Mouse (Mus musculus) CD4-positive, CD25-positive, alpha-beta regulatory T cell, adult 4 months (primary cell): ENCODE measurements around the gene Mllt3. TPM values are rescaled to one million over a fixed set of nuclear protein-coding genes. Genes with fewer than 3 reads are reported as not detected.

Experiments used
- ATAC-seq: one replicate; pipeline ENCODE4 v1.8.0; 2017
- polyA plus RNA-seq, 2 experiments: library from polyadenylated mRNA; unstranded; fragments of 100-300 nt; shearing (Covaris generic); gene quantifications; one replicate each; pipeline ENCODE4 v1.2.1; 2017

The Mllt3 gene
- polyA plus RNA-seq, 2 experiments from 2014 or later: 119 to 131 TPM

DNA sequence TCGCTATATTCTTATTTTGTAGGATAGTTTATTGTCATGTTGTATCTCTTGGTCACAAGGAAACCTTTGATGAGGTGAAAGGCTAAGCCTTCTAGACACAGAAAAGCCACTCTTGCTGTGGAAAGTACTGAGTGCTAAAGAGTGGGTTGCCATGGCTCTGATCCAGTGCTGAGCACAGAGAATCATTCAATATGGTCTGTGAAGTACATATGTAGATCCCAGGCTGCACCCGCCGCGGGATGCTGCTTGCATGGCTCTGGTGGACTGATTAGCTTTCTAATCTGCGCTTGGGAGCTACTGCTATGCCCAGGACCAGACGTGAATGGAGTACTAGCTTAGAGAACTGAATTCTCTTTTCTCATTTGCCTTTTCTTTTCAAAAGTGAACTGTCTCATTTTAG, 154.5 kb downstream of the Mllt3 start:
- ATAC-seq: no peak

DNA sequence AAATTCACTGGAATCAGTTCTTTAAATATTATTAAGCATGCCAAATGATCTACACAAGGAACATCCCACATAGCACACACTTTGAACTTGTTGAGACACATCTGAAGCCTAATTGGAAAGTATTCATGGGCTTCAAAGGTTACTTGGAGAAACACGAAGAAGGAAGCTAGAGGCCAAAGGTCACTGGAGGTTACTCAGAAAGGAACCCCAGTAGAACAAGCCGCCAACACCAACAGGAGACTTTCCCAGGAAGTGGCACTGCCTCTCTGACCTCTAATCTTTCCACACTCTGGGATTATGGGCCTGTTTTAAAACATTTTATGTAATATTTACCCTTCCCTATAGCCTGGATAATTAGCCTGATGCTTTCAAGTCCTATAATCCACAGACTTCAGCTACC, 162.6 kb downstream of the Mllt3 start:
- ATAC-seq: no peak

DNA sequence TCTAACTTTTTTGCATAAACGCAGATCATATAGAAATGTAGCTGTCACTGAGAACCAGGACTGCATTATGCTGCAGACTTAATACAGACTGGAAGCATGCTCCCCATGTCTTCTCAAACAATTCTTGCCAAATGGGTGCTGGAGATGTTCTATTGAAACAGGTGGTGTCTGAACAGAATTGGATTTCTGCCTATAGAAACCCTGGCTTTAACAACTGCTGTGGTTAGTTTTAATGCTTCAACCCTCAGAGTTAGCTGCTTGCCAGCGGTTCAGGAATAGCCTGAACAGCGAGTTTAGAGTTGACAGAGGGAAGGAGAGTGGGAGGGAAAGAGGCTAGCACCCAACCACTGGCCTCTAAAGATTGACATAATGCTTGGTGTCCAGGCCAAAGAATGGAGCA, 166.6 kb downstream of the Mllt3 start:
- no peak for ATAC-seq

DNA sequence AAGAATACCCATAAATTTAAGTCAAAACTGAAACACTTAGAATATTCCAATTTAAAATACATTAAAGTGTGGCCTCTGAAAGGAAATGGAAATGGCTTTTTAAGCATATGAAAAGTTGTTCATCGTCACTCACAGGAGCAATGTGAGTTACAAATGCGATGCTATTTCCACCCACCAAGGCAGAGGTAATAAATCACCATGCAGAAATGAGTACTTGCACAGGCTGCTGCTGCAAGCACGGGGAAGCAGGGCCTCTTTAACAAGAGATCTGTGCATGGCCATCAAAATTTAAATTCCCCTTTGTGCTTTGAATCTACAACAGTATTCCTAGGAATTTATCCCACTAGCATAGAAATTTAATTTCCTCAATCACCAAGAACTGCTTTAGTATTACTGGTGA, 167.3 kb downstream of the Mllt3 start:
- no peak for ATAC-seq

DNA sequence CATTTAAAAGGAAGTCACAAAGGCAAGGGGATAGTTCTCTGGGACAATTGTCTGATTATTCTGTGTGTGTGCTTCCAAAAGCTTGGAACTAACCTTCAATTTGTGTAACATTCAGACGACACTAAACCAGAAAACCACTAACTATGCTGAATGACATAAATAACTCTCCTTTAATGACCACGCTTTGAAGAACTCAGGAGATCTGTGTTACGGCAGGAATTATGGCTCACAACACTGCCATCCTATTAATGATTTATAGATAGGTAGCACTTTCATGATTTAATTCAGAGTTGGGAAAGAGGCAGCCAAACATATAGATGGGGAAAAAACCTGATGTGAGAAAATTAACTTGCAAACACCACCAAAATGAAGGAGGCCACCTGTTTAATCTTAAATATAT, 168.1 kb downstream of the Mllt3 start:
- ATAC-seq: no peak

DNA sequence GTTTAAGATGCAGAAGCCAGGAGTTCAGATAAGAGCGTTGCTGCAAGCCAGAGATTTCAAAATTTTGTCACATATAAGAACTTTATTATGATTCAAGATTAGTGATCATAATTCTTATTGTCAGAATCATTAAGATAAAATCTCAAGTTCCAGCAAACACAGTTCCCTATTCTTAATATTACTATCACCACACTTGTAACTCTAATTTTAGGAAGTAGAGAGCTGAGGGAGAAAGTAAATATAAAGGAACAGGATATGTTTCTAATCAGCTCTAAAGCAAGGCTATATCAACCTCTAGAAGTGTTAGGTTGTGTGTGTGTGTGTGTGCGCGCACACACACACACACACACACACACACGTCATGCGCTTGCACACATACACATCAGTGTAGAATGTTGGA, 170.0 kb downstream of the Mllt3 start:
- no peak for ATAC-seq

DNA sequence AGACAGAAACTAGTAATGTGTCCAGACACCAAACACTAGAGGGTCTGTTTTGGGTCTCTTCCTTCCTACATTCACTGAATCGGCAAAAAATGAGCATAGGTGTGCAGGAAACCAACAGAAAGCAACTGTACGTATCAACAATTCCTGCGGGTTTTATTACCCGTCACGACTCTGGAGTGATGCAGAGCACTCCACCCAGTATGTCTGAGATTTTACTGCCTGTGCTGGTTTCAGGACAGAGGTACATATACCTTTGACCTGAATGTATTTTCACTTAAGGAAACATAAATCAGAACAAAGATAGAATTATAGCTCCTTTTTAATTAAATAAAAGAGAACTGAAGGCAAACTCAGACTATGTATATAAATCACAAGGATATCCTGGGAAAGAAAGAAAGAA, 172.4 kb downstream of the Mllt3 start:
- no peak for ATAC-seq

DNA sequence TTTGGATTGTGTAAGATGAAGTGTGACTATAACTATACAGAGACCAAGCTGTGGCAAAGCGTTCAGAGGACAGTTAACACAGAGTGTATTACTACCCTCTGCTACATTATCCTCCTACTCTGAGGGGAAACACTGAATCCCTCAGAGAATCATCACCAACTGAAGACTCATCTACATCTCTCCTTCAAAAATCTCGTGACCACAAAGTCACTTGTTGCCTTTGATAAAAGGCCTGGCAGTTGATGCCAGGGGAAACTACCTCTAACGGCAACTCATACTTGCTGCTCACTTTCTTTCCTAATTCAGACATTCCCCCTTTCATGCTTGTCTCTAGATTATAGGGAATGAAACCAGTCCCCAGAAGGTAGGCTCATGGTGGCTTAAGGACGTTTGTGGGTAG, 174.0 kb downstream of the Mllt3 start:
- ATAC-seq: peak; percentile 48

DNA sequence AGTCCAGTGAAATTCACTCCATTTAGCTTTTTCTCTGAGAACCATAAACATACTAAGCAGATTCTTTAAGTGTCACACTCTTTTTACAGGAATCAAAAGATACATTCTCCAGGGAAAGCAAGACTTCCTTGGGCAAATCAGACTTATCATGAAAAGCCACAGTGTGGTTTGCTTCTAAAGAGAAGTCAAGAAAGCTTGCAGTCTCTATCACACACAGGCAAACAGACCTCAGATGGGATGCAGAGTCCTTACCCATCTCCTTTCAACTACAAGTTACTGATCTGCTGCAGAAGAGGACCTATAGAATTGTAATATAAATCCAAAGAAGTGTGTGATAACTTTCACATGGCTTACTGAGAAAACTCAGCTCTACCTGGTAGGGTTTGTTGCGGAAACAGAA, 175.2 kb downstream of the Mllt3 start:
- ATAC-seq: no peak

DNA sequence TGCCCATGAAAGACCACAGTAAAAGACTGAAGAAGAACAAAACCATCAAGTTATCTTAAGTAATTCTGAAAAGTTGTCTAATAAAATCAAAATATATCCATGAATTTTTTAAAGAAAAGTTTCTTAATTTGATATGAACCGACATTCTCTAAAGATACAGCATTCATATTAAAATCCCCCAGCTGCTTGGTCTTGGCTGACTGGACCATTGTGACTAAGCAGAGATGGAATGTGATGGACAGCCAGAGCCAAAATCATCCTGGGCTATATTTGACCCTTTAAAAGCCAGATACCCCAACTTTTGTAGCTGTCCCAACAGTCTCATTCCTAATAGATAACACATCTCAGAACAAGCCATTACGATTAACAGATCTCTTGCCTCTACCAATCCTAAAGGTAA, 180.7 kb downstream of the Mllt3 start:
- ATAC-seq: no peak

DNA sequence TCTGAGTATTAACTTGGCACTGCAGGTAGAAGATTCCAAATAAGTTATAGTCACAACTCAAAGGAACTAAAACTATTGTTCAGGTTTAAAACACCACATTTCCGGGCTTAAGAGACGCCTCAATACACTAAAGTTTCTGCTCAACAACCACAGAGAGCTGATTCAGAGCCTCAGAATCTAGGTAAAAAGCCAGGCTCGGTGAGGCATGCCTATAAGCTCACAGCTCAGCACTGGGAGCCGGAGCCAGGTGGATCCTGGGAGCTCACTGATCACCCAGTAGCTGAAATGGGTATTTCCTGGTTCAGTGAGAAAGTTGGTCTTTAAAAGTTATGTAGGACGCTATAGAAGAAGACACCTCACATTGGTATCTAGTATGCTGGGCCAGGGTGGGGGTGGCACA, 183.1 kb downstream of the Mllt3 start:
- no peak for ATAC-seq

DNA sequence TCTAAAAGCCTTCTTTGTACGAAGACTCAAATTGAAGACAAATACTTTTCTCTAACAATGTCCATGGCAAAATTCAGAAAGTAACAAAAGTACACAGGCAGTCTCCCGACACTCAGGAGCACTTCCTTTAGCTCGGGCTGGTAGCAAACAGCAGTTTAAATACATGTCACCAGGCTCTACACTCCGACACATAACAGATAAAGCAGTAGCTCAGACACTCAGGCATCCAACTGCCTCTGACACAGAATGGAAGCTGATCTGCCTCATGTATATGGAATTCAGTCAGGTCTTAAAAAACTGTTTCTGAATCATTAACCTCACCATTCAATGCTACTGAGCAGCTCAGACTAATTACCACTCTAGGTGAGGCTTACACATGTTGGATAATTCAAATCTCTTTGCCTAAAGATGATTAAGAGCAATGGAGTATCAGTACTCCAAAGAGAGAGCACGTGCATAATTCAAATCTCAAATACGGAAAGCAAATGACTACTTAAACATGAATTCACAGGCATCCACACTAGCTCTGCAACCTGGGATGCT, 188.4 kb downstream of the Mllt3 start:
- ATAC-seq: no peak

DNA sequence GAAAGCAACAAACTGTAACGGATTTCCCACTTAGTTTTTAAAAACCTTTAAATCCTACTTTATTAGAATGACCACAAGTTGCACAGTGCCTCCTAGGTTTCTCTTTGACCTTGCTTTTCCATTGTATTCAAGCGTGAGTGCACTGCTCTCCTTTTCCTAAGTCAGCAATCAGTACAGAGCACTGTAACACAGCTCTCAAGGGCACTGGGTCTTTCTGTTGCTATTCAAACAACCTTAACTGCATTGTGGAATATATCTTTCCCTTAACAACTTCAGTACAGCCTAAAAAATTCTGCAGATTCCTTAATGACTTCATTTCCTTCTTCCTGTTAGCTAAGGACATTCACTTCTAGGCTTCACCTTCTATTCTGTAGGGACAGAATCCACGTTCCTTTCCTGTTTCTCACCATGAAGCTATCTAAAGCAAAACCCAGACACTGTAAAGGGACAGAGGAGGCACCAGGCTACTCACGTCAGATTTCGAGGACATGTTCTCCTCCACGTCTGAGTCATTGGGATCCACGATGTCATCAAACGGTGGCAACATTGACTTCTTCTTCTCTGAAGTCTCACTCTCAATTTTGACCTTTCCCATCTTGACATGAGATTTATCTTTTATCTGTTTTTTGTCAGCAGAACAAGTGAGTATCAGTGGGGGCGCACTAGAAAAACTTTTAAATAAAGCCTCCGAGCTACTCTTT, 192.8 kb downstream of the Mllt3 start:
- ATAC-seq: no peak

DNA sequence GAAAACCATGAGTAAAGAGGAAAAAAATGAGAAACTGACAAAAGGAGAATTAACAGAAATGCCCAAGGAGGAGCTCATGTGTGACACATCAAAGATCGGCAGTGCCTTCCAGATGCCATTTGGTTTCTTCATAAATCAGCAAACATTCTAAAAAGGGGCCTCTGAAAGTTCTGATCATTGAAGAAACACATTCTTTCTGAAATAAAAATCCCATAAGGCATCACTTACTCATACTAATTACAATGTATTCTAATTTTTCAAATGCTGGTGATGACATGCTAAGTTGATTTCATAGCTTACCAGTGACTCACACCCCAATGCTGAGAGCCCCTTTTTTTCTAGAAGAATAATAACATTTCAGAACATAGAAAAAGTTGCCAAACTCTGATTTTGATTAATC, 194.4 kb downstream of the Mllt3 start:
- ATAC-seq: no peak

DNA sequence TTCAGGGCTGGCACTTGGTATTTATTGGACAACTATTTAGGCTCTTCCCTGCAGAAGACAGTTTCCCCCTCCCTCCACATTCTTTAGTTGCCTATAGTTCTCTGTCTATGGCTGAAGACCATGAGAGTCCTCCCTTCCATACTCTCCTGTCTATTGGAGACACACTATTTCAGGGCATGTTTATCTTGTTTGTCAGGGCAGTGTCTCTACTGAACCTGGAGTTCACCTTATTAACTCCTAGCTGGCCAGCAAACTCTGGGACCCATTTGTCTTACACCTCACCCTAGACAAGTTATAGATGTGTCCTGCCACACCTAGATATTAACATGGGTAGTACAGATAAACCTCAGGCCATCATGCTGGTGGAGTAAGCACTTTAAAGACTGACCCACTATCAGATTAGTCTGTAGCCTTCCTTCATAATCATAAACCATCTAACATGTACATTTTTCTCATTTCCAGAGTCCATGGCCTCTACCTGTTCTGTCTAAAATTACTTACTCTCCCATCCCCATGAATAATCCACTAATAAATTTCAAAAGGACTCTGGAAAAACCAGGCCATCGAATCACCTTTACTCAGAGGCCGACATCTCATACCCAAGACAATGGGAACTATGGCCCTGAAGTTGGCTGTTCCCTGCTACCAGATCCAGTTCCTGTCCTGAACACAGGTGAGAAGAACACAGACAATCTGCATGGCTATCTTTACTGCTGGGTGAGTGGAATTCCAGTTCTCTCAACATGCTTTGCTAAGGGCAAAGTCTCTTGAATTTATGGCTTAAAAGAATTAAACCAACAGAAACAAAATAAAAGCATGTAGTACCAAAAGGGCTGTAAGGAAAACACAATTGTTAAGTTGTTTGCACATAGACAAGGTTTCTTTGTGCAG, 195.4 kb downstream of the Mllt3 start:
- ATAC-seq: no peak

DNA sequence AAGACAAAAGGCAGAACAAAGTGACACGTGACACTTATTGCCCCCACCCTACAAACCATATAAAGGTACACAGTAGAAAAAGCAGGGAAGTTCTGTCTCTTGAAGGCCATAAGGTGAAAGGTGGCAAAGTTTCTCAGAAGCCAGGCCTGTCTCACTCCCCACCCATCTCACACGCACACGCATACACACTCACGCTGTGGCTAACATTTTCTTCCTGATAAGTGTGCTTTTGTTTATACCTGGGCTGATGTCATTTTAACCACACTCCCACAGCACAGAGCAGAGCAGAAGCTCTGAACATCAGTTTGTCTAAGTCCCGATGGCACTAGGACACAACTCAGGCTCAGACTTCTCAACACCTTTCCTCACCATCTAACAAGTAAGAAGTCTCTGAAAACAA, 196.9 kb downstream of the Mllt3 start:
- peak; percentile 30 for ATAC-seq

DNA sequence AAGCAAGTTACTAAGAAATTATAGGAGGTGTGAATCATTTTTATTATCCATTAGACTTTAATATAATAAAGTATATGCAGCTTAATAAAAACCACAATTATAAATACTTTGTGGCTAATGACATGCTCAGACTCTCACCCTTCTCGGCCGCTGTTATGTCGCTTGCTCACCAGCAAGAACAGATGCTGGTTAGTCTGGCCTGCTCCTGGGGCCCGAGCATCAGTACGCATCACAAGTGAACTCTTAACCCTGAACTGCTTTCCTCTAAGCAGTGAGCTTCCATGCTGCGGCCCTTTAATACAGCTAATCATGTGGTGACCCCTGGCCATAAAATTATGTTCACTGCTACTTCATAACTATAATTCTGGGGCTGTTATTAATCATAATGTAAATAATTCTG, 198.0 kb downstream of the Mllt3 start:
- no peak for ATAC-seq

DNA sequence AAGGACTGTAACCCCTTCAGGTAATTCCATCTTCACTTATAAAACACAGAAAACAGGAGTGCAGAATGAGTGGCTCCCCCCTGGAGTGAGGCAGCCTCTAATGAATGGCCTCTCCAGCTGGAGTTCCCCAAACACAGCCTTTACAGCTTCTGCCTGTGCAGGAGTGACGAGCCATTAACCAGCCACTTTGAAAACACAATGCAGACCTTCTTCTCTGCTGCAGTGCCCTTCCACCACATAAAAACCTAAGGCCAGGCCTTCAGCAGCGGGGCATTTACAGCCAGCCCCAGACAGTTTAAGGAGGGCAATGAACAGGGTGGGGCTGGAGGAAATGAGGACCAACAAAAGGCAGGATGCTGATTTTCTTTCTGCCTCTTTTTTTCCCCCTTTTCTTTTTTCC, 198.9 kb downstream of the Mllt3 start:
- no peak for ATAC-seq

DNA sequence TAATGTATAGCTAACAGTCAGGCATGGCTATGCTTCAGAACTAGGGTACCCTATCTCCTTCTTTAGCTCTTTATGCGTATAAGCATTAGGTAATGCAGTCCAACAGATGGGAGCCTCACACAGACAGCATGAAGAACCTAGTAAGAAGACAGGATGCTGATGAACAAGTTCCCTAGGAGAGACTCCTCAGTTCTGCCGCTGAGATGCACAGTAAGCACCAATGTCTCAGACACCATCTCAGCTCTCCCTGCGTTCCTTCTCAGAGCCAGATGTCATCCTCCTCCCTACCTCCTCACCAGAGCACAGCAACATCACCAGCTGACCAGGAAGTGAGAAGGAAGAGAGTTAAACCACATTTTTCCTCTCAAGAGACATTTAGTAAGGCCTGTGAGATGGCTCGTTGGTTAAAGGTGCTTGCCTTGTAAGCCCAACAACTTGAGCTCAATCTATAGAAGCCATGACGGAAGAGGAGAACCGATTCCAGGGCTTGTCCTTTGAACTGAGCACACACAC, 202.3 kb downstream of the Mllt3 start:
- peak; percentile 21 for ATAC-seq

DNA sequence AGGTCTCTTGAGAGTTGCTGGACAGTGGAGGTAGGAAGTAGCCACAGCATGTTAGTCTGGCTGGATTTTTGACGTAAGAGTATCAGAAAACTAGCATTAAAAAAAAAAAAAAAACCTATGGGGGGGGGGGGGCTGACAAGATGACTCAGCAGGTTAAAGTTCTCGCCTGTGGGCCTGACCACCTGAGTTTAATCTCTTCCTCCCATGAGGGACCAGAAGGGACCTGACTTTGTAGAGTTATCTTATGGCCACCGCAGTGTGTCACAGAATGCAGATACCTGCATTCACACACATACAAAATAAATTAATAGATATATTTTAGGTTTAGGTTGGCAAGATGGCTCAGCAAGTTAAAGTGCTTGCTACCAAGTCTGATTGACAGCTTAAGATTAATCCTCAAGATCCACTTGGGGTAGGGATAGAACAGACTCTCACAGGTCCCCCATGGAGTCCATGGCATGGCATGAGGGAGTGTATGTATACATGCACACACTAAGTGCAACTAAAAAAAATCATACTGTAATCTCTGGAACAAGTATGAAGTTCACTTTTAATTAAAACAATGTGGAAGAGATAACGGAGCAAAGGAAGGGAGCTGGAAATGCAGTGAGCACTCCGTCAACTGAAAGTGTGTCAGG, 203.6 kb downstream of the Mllt3 start:
- no peak for ATAC-seq

DNA sequence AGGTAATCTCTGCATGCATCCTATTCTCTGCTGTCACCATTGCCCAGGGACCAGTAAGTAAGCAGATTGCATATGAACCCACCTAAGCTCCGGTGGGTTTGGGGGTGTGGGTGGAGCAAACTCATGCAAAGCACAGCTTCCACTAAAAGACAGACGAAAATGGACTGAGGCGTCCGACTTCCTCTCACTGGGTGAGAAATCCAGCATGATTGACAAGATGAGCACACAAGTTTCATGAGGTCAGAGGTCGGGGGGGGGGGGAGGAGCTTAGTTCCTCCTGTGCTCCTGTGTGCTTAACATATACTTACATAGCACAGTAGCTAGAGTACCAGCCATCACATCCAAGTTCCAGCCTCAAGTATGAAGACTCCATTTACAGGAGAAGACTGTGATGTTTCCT, 206.8 kb downstream of the Mllt3 start:
- no peak for ATAC-seq

DNA sequence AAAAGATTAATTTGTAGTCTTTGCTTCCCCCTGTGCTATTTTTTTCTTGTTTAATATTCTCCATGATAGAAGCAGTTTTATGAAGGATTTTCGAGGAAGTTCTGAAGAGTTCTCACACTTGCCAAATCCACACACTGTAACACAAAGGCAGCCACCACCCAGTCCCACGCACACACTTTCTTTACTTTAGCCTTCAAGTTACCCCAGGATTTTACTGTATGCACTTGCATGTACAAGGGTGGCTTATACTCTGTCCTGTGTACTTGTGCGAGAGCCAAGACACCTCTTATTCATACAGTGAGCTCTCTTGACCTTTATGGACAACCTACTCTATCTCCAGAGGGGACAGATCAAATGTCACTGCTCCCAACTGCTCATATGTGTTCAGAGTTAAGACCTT, 209.5 kb downstream of the Mllt3 start:
- no peak for ATAC-seq

DNA sequence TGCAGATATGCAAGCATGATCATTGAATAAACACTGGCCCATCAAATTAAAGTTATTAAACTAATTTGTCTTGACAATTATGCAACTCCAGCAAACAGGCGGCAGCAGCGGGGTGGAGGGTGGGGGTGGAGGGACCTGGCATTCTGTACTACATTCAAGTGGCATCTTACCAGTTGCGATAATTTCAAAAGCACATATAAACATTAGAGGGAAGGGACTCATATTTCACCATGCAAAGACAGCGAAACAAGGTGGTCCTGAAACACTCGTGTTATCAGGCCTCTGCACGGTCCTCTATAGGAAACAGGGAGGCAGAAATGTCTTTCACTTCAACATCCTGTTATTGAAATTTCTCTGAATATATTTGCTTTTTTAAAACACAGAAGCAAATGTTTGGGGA, 210.0 kb downstream of the Mllt3 start:
- ATAC-seq: no peak
